In genomic region chr12:33403265-33403693, GRCm38 (mm10) we compare ENCODE assay signal across 12 mouse cellular contexts. TPM values are rescaled to one million over a fixed set of nuclear protein-coding genes. Genes with fewer than 3 reads are reported as not detected.
DNase-seq lines count a peak whose midpoint lies in the region; ATAC-seq lines count a peak whose summit lies in the region.
"Had no signal": no experiment of that assay in that cellular context is flagged by ENCODE, and none has a peak within 500 bp of the region (broad histone marks: within the 10 kb centered on the region; RNA-seq: fewer than 3 reads in every experiment).

No protein-coding gene starts in this region.

- H3K27ac ChIP-seq in liver, embryonic 12.5 days = 0 out of 2 replicates have a peak overlapping the region, but pooled peaks have one; percentile 36
- H3K27ac ChIP-seq: hindbrain, embryonic 15.5 days; limb, embryonic 13.5 days had no signal

- peak; percentile 86 for ATAC-seq in common myeloid progenitor, adult 5-6 weeks (replicated peaks; ENCODE audit: low read depth, poor library complexity, severe bottlenecking)
- ATAC-seq in liver, embryonic 12.5 days = peak; percentile 47
- peak; percentile 83 for ATAC-seq in megakaryocyte progenitor cell, adult 5-6 weeks (replicated peaks; ENCODE audit: poor library complexity)
- ATAC-seq: CD4-positive, CD25-positive, alpha-beta regulatory T cell, adult 4 months had no signal

- WGBS in liver, embryonic 12.5 days (ENCODE audit: insufficient replicate concordance) = 14% methylated on average over 7 of the region's 7 CpGs

- H3K27me3 ChIP-seq in liver, embryonic 12.5 days (replicated peaks) = no peaks in the 10 kb centered on the region
- H3K27me3 ChIP-seq: heart, embryonic 12.5 days; hindbrain, embryonic 15.5 days; limb, embryonic 13.5 days had no signal

- H3K4me3 ChIP-seq in liver, embryonic 12.5 days = peak overlapping the region; percentile 17; the same call in 1 of the 2 replicates
- H3K4me3 ChIP-seq: heart, embryonic 12.5 days; hindbrain, embryonic 15.5 days; limb, embryonic 13.5 days had no signal

- H3K9me3 ChIP-seq in liver, embryonic 12.5 days (replicated peaks) = no peaks in the 10 kb centered on the region
- H3K9me3 ChIP-seq: heart, embryonic 12.5 days; hindbrain, embryonic 15.5 days; limb, embryonic 13.5 days had no signal

- peak; percentile 20 for DNase-seq in layer of hippocampus, adult 9-11 months
- DNase-seq in layer of hippocampus, postnatal 36 days = no peak
- DNase-seq in adrenal gland, postnatal 14 days = no peak
- DNase-seq in cerebellum, postnatal 25 days = no peak
- no peak for DNase-seq in gastrocnemius, postnatal 10 days

- no peaks in the 10 kb centered on the region for H3K36me3 ChIP-seq in liver, embryonic 12.5 days
- H3K36me3 ChIP-seq: heart, embryonic 12.5 days; hindbrain, embryonic 15.5 days; limb, embryonic 13.5 days had no signal

- H3K4me2 ChIP-seq in liver, embryonic 12.5 days = peak overlapping the region; percentile 48
- H3K4me2 ChIP-seq: heart, embryonic 12.5 days; hindbrain, embryonic 15.5 days; limb, embryonic 13.5 days had no signal

- 0 out of 2 replicates have a peak overlapping the region, but pooled peaks have one; percentile 35 for H3K9ac ChIP-seq in liver, embryonic 12.5 days
- H3K9ac ChIP-seq: heart, embryonic 12.5 days; hindbrain, embryonic 15.5 days; limb, embryonic 13.5 days had no signal

- peaks cover 19% of the 10 kb centered on the region for H3K4me1 ChIP-seq in liver, embryonic 12.5 days
- H3K4me1 ChIP-seq: limb, embryonic 13.5 days had no signal

RNA-seq across cellular contexts. Expression of gene Efcab10, which starts 8.6 kb away (rescaled TPM):
- 1 to 10 TPM; 2.6 to 4.5 TPM for total RNA-seq in layer of hippocampus, postnatal 36 days (2021)
- total RNA-seq in common myeloid progenitor, adult 5-6 weeks (2017) = not detected in 2 replicates
- not detected in 2 replicates for polyA plus RNA-seq in liver, embryonic 12.5 days (2016; fragmentation: Nextera tagmentation; extraction: Ambion mirVana)
- total RNA-seq in megakaryocyte progenitor cell, adult 5-6 weeks (2015) = not detected in 2 replicates
- not detected in 2 replicates for total RNA-seq in megakaryocyte progenitor cell, adult 5-6 weeks (2017)
- total RNA-seq in adrenal gland, postnatal 14 days (2021) = not detected in 2 replicates
- not detected for total RNA-seq in gastrocnemius, postnatal 10 days (2021)
- polyA plus RNA-seq: CD4-positive, CD25-positive, alpha-beta regulatory T cell, adult 4 months; heart, embryonic 12.5 days had no signal

RNA-seq across cellular contexts. Expression of gene Twistnb, which starts 26.2 kb away (rescaled TPM):
- 10 to 100 TPM; 16.1 to 16.8 TPM for total RNA-seq in layer of hippocampus, postnatal 36 days (2021)
- total RNA-seq in common myeloid progenitor, adult 5-6 weeks (2017) = 82.7 and 87.0 TPM in 2 replicates
- polyA plus RNA-seq in liver, embryonic 12.5 days (2016; fragmentation: Nextera tagmentation; extraction: Ambion mirVana) = 44.6 and 46.4 TPM in 2 replicates
- 53.5 and 54.5 TPM in 2 replicates for total RNA-seq in megakaryocyte progenitor cell, adult 5-6 weeks (2015)
- total RNA-seq in megakaryocyte progenitor cell, adult 5-6 weeks (2017) = 55.3 and 61.1 TPM in 2 replicates
- total RNA-seq in adrenal gland, postnatal 14 days (2021) = 17.7 and 18.2 TPM in 2 replicates
- 10 to 100 TPM; 11.5 to 12.3 TPM for total RNA-seq in gastrocnemius, postnatal 10 days (2021)
